Mouse (Mus musculus): ENCODE results near the gene Clgn. TPM values are rescaled to one million over a fixed set of nuclear protein-coding genes. Genes with fewer than 3 reads are reported as not detected.

The Clgn gene
- polyA plus RNA-seq, 1 experiment = not detected

DNA sequence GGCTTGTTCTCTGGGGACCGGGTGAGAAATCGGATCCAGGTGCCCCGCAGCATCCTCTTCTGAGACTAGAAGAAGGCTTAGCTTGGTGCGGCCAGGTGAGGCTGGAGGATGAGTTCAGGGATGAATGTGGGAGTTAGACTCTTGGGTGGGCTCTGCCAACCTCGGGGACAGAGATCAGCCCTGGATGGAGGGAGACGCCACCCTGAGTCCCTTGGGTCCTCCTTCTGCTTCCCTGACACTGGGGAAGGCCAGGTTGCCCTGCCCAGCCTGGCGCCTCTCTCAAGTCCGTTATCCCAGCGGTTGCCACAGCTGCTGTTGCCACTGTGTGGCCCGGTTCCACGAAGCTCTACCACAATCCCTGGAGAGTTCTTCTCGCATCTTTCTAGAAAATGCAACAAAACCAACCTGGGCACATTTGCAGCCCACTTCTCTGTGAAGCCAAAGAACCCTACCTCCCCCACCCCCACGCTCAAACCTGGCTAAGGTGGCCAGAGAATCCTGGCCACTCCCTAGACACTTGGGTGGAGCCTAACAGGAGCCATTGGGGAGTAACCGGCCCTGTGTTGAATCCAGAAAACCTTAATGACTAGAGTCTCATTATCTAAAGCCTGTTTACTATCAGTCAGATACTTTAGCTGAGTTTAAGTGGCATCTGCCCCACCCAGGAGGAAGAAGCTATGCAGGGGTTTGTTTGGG, 487 bp downstream of the Clgn start:
- Histone ChIP-seq H3K4me3 (replicated peaks; ENCODE audit: extremely low read depth, low read depth, low read length) (no peak overlapping the region), H3K4me1 (ENCODE audit: control insufficient read depth, insufficient read depth, low read length) (no peaks in the 10 kb centered on the region)

DNA sequence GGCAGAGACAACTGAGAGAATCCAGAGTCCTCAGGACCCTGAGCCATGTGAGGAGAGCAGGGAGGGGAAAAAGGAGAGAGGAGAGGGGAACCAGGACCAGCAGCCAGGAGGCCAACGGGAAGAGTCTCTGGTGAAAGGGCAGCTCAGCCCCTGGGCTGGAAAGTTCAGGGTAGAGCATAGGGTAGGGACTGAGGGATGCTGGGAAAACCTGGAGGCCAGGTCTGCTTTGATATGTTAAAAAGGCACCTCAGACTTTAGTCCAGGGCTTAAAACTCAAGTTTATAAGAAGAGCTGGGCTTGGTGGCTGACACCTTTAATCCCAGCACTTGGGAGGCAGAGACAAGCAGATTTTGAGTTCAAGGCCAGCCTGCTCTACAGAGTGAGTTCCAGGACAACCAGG, 2.9 kb downstream of the Clgn start:
- no peak for DNase-seq
- no peaks in the 10 kb centered on the region for H3K4me1 ChIP-seq (ENCODE audit: control insufficient read depth, insufficient read depth, low read length)
- TF ChIP-seq CTCF (IDR thresholded peaks at IDR 0.05; ENCODE audit: insufficient read depth, low read length) (no peak), POLR2A (IDR thresholded peaks at IDR 0.05; ENCODE audit: borderline replicate concordance, extremely low read depth, low read depth, low read length) (no peak)
- WGBS = 36% methylated on average over 1 of the region's 1 CpGs
- no peak overlapping the region for H3K4me3 ChIP-seq (replicated peaks; ENCODE audit: extremely low read depth, low read depth, low read length)

More for the DNA sequence above, 487 bp downstream of the Clgn start:
- WGBS = 7% methylated on average over 13 of the region's 14 CpGs
- TF ChIP-seq POLR2A (IDR thresholded peaks at IDR 0.05; ENCODE audit: borderline replicate concordance, extremely low read depth, low read depth, low read length) = no peak
- no peak for TF ChIP-seq CTCF (IDR thresholded peaks at IDR 0.05; ENCODE audit: insufficient read depth, low read length)
- no peak for DNase-seq

DNA sequence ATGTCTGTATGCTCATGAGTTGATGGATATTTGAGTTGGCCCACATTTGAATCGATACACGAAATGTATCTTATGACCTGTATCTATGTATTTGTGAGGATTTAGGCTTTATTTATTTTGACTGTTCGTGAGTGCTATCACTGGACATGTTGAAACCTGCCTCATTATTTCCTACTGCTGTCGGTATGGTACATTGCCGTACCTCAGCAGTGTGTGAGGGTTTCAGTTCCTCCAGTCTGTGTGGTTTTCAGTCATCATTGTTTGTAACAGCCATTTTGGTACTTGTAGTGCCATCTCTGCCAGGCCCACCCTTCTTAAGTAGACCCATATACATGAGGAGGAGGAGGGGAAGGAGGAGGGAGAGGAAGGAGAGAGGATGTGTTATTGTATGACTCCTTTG, 4.7 kb downstream of the Clgn start:
- no peak for DNase-seq
- WGBS = 86% methylated on average over 5 of the region's 5 CpGs

GRCm38 (mm10) chr8:83396680-83397079, 7.0 kb downstream of the Clgn start:
- Histone ChIP-seq H3K4me3 (replicated peaks; ENCODE audit: extremely low read depth, low read depth, low read length) (no peak overlapping the region), H3K4me1 (ENCODE audit: control insufficient read depth, insufficient read depth, low read length) (no peaks in the 10 kb centered on the region)
- WGBS = 81% methylated on average over 6 of the region's 6 CpGs
- no peak for TF ChIP-seq POLR2A (IDR thresholded peaks at IDR 0.05; ENCODE audit: borderline replicate concordance, extremely low read depth, low read depth, low read length)
- no peak for TF ChIP-seq CTCF (IDR thresholded peaks at IDR 0.05; ENCODE audit: insufficient read depth, low read length)
- DNase-seq = no peak

More for the DNA sequence above, 4.7 kb downstream of the Clgn start:
- H3K4me3 ChIP-seq (replicated peaks; ENCODE audit: extremely low read depth, low read depth, low read length) = no peak overlapping the region
- H3K4me1 ChIP-seq (ENCODE audit: control insufficient read depth, insufficient read depth, low read length) = no peaks in the 10 kb centered on the region
- TF ChIP-seq CTCF (IDR thresholded peaks at IDR 0.05; ENCODE audit: insufficient read depth, low read length) (no peak), POLR2A (IDR thresholded peaks at IDR 0.05; ENCODE audit: borderline replicate concordance, extremely low read depth, low read depth, low read length) (no peak)

DNA sequence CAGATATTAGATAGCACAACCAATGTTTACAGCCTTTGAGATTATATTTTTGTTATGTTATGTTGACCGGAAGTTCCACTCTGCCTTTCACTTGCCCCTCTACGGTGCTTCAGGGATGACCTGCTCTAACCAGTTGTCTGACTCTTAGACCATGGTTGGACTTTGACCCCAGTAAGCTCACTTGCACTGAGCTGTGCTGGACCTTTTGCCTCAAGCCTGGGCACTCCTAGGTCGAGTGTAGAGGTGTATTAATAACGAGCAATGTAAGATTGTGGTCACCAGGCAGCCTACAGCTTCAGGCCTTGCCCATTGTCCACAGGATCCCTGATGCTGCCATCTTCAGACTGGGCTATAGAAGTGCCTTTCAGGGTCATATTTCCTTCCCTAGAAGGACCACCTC, 8.1 kb downstream of the Clgn start:
- Histone ChIP-seq H3K4me1 (ENCODE audit: control insufficient read depth, insufficient read depth, low read length) (no peaks in the 10 kb centered on the region), H3K4me3 (replicated peaks; ENCODE audit: extremely low read depth, low read depth, low read length) (no peak overlapping the region)
- DNase-seq = no peak
- WGBS = 68% methylated on average over 4 of the region's 4 CpGs
- TF ChIP-seq CTCF (IDR thresholded peaks at IDR 0.05; ENCODE audit: insufficient read depth, low read length) (no peak), POLR2A (IDR thresholded peaks at IDR 0.05; ENCODE audit: borderline replicate concordance, extremely low read depth, low read depth, low read length) (no peak)

DNA sequence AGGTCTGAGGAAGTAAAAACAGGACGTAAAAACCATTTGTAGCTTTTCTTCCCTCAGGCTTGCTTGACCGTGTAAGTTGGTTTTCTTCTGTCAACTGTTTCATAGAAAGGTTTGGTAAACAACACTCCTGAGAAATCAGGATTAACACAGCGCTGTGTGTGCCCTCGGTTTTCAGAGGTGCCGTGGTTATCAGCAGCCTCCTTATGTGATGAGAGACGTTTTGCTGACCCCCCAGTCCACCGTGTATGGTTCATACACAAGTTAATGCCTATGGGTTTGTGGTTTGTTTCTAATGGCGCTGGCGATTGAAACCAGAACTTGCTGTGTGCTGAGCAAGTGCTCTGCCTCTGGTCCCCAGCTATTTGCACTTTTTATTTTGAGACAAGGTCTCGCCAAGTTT, 15.9 kb downstream of the Clgn start:
- Histone ChIP-seq H3K4me3 (replicated peaks; ENCODE audit: extremely low read depth, low read depth, low read length) (no peak overlapping the region), H3K4me1 (ENCODE audit: control insufficient read depth, insufficient read depth, low read length) (no peaks in the 10 kb centered on the region)
- TF ChIP-seq POLR2A (IDR thresholded peaks at IDR 0.05; ENCODE audit: borderline replicate concordance, extremely low read depth, low read depth, low read length) = no peak
- no peak for DNase-seq
- WGBS = 46% methylated on average over 10 of the region's 10 CpGs

GRCm38 (mm10) chr8:83406836-83407235, 17.2 kb downstream of the Clgn start:
- Histone ChIP-seq H3K4me1 (ENCODE audit: control insufficient read depth, insufficient read depth, low read length) (no peaks in the 10 kb centered on the region), H3K4me3 (replicated peaks; ENCODE audit: extremely low read depth, low read depth, low read length) (no peak overlapping the region)
- DNase-seq = no peak
- TF ChIP-seq POLR2A (IDR thresholded peaks at IDR 0.05; ENCODE audit: borderline replicate concordance, extremely low read depth, low read depth, low read length) (no peak), CTCF (IDR thresholded peaks at IDR 0.05; ENCODE audit: insufficient read depth, low read length) (no peak)
- 48% methylated on average over 6 of the region's 6 CpGs for WGBS

DNA sequence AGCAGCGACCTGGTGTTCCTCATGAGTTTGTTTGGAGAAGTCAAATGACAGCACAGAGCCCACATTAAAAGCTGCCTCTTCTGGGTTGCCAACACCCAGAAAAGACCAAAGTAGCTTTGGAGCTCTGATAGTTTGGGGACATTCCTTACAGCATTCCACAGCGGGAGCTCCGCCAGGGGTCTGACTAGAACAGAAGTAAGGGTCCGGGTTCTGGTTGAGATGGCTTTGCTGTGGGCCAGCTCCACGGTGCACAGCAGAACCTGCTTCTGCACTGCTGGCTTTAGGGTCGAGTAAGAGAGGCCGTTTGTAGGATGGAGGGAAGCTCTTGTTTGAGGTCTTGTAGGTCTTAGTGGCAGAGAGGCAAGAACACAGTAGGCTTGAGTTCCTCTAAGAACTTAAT, 18.8 kb downstream of the Clgn start:
- TF ChIP-seq POLR2A (IDR thresholded peaks at IDR 0.05; ENCODE audit: borderline replicate concordance, extremely low read depth, low read depth, low read length) = no peak
- no peak for TF ChIP-seq CTCF (IDR thresholded peaks at IDR 0.05; ENCODE audit: insufficient read depth, low read length)
- WGBS = 76% methylated on average over 7 of the region's 7 CpGs
- no peaks in the 10 kb centered on the region for H3K4me1 ChIP-seq (ENCODE audit: control insufficient read depth, insufficient read depth, low read length)
- no peak overlapping the region for H3K4me3 ChIP-seq (replicated peaks; ENCODE audit: extremely low read depth, low read depth, low read length)
- DNase-seq = no peak

- Histone ChIP-seq H3K4me3 (replicated peaks; ENCODE audit: extremely low read depth, low read depth, low read length) (no peak overlapping the region), H3K4me1 (ENCODE audit: control insufficient read depth, insufficient read depth, low read length) (no peaks in the 10 kb centered on the region)
- DNase-seq = no peak
- 96% methylated on average over 15 of the region's 15 CpGs for WGBS
- TF ChIP-seq CTCF (IDR thresholded peaks at IDR 0.05; ENCODE audit: insufficient read depth, low read length) = no peak
- no peak for TF ChIP-seq POLR2A (IDR thresholded peaks at IDR 0.05; ENCODE audit: borderline replicate concordance, extremely low read depth, low read depth, low read length)
Measured at GRCm38 (mm10) chr8:83416878-83417277, 27.2 kb downstream of the Clgn start.

DNA sequence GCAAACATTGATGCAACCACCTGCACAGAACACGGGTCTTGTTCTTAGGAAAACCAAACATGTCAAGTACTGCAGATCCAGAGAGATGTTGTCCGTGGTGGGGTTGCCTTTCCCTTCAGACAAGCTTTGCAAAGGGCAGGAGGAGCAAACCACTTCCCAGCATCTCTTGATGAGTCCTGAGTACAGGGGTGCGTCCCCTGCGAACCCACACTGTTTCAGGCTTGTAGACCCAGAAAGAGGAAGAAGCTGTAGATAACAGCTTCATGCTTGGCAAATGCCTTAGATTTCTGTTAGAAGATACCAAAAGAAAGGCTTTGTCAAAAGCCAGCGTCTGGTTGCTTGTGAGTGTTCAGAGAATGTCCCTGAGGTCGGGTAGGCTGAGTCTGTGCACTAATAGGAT, 28.3 kb downstream of the Clgn start:
- Histone ChIP-seq H3K4me1 (ENCODE audit: control insufficient read depth, insufficient read depth, low read length) (no peaks in the 10 kb centered on the region), H3K4me3 (replicated peaks; ENCODE audit: extremely low read depth, low read depth, low read length) (no peak overlapping the region)
- WGBS = 60% methylated on average over 6 of the region's 6 CpGs
- TF ChIP-seq POLR2A (IDR thresholded peaks at IDR 0.05; ENCODE audit: borderline replicate concordance, extremely low read depth, low read depth, low read length) (no peak), CTCF (IDR thresholded peaks at IDR 0.05; ENCODE audit: insufficient read depth, low read length) (no peak)
- DNase-seq = no peak
